Mouse (Mus musculus) thymus, postnatal 4 days (tissue): ENCODE measurements around the gene Gpr152.
A peak's percentile ranks its signal among the peaks of the same experiment; 100 is the strongest.
"Not testable (repeated sequence)": the region's sequence is repeated elsewhere in the genome, so short reads cannot be mapped to it uniquely, and the experiment has no call there.

Experiments
- DNase-seq: peaks from one replicate; pipeline ENCODE4 v3.0.0; 2021

The Gpr152 gene

GRCm38 (mm10) chr19:4131768-4132167, 7.8 kb upstream of the Gpr152 start:
- peak; percentile 39 for DNase-seq

GRCm38 (mm10) chr19:4134354-4134753, 5.2 kb upstream of the Gpr152 start:
- DNase-seq: no peak

- not testable (repeated sequence) for DNase-seq
Measured at GRCm38 (mm10) chr19:4135229-4135962, 4.2 kb upstream of the Gpr152 start.

GRCm38 (mm10) chr19:4135963-4136345, 3.6 kb upstream of the Gpr152 start:
- DNase-seq: peak; percentile 28

GRCm38 (mm10) chr19:4136463-4136862, 3.1 kb upstream of the Gpr152 start:
- DNase-seq: peak; percentile 47

GRCm38 (mm10) chr19:4137913-4138312, 1.7 kb upstream of the Gpr152 start:
- no peak for DNase-seq

GRCm38 (mm10) chr19:4140147-4140546, 560 bp downstream of the Gpr152 start:
- DNase-seq: no peak

GRCm38 (mm10) chr19:4142416-4143173, 3.0 kb downstream of the Gpr152 start:
- DNase-seq: no peak

GRCm38 (mm10) chr19:4143759-4144268, 4.2 kb downstream of the Gpr152 start, which contains the start of gene Cabp4:
Gene Cabp4, minus strand, starts transcription at chr19:4144033.
- DNase-seq: no peak

GRCm38 (mm10) chr19:4144550-4145498, 5.2 kb downstream of the Gpr152 start:
- peak; percentile 55 for DNase-seq

GRCm38 (mm10) chr19:4145936-4146335, 6.3 kb downstream of the Gpr152 start:
- no peak for DNase-seq

GRCm38 (mm10) chr19:4146366-4147021, 6.9 kb downstream of the Gpr152 start:
- no peak for DNase-seq

- no peak for DNase-seq
Measured at GRCm38 (mm10) chr19:4147022-4147405, 7.4 kb downstream of the Gpr152 start.

GRCm38 (mm10) chr19:4147782-4148490, 8.3 kb downstream of the Gpr152 start:
- no peak for DNase-seq

- DNase-seq: peak; percentile 97
Measured at GRCm38 (mm10) chr19:4148491-4148806, 8.9 kb downstream of the Gpr152 start, which contains the start of gene Coro1b. Gene Coro1b, plus strand, starts transcription at chr19:4148619.

- DNase-seq: no peak
Measured at GRCm38 (mm10) chr19:4148819-4149218, 9.2 kb downstream of the Gpr152 start.

GRCm38 (mm10) chr19:4149283-4149682, 9.7 kb downstream of the Gpr152 start:
- peak; percentile 35 for DNase-seq

GRCm38 (mm10) chr19:4149764-4150461, 10.3 kb downstream of the Gpr152 start:
- DNase-seq: no peak

GRCm38 (mm10) chr19:4150567-4151487, 11.2 kb downstream of the Gpr152 start:
- DNase-seq: no peak

- no peak for DNase-seq
Measured at GRCm38 (mm10) chr19:4151488-4151860, 11.9 kb downstream of the Gpr152 start.
